Mouse (Mus musculus) hindbrain, embryonic 14.5 days (tissue): ENCODE results near the gene Trap1. TPM values are rescaled to one million over a fixed set of nuclear protein-coding genes. Genes with fewer than 3 reads are reported as not detected.
A peak's percentile ranks its signal among the peaks of the same experiment; 100 is the strongest.
"Not testable (repeated sequence)": the region's sequence is repeated elsewhere in the genome, so short reads cannot be mapped to it uniquely, and the experiment has no call there.

ENCODE experiments used
- ATAC-seq: fragments of 200-750 bp; cut with Nextera tagmentation; 2 replicates; pipeline ENCODE4 v1.8.0; 2017; ENCODE audit warnings: moderate number of reproducible peaks, mild to moderate bottlenecking, moderate TSS enrichment, moderate library complexity; ENCODE audit not compliant: low FRiP score
- DNase-seq: peaks from one replicate; pipeline ENCODE4 v3.0.0-alpha.2; 2015; ENCODE audit warnings: low spot score
- H3K27ac ChIP-seq: fragments of 300-500 bp; sonication (generic); 2 replicates; pipeline ENCODE4 v1.5.1; 2014; ENCODE audit warnings: mild to moderate bottlenecking, moderate library complexity
- H3K27me3 ChIP-seq: fragments of 300-500 bp; sonication (generic); 2 replicates; pipeline ENCODE4 v1.6.1; 2014; ENCODE audit warnings: mild to moderate bottlenecking, low read length, mixed read lengths; ENCODE audit not compliant: control insufficient read depth, insufficient read depth
- H3K36me3 ChIP-seq: fragments of 300-500 bp; sonication (generic); replicated peaks from 2 replicates; pipeline ENCODE4 v1.6.1; 2014; ENCODE audit not compliant: control insufficient read depth, insufficient read depth
- H3K4me1 ChIP-seq: fragments of 300-500 bp; sonication (generic); replicated peaks from 2 replicates; pipeline ENCODE4 v1.6.1; 2014; ENCODE audit warnings: antibody characterized with exemption, low read length, mixed read lengths; ENCODE audit not compliant: control insufficient read depth, insufficient read depth
- H3K4me2 ChIP-seq: fragments of 300-500 bp; sonication (generic); replicated peaks from 2 replicates; pipeline ENCODE4 v1.6.1; 2014; ENCODE audit warnings: mild to moderate bottlenecking, moderate library complexity
- H3K4me3 ChIP-seq: fragments of 300-500 bp; sonication (generic); replicated peaks from 2 replicates; pipeline ENCODE4 v1.5.1; 2014; ENCODE audit warnings: mild to moderate bottlenecking, low read length
- H3K9ac ChIP-seq: fragments of 300-500 bp; sonication (generic); 2 replicates; pipeline ENCODE4 v1.6.1; 2014
- H3K9me3 ChIP-seq: fragments of 300-500 bp; sonication (generic); 2 replicates; pipeline ENCODE4 v1.6.1; 2016; ENCODE audit warnings: low read length; ENCODE audit not compliant: control insufficient read depth
- WGBS: fragments of 180-500 bp; shearing (Covaris S2); extraction: QIAGEN DNeasy Blood & Tissue Kit; methylation state at CpG from one replicate; pipeline ENCODE4 v1.1.7; 2014; 5-methylcytosine and 5-hydroxymethylcytosine counted together
- polyA plus RNA-seq: library from polyadenylated mRNA; unstranded; fragments of >200 nt; fragmentation: Nextera tagmentation; extraction: Ambion mirVana; gene quantifications from 2 replicates; pipeline ENCODE4 v1.2.1, GENCODE M21; 2014

The Trap1 gene
- polyA plus RNA-seq, 1 experiment from 2014 or later = 47.9 TPM

GRCm38 (mm10) chr16:4080419-4080818 is 2.8 kb upstream of the Trap1 start:
- H3K4me1 ChIP-seq, H3K27ac ChIP-seq, H3K27me3 ChIP-seq, H3K9ac ChIP-seq, H3K4me3 ChIP-seq, H3K4me2 ChIP-seq, DNase-seq, H3K9me3 ChIP-seq, ATAC-seq: not testable (repeated sequence)
- H3K36me3 ChIP-seq = peaks cover 31% of the 10 kb centered on the region
- WGBS = 83% methylated on average over 3 of the region's 3 CpGs

GRCm38 (mm10) chr16:4079656-4080055 is 2.0 kb upstream of the Trap1 start:
- Histone ChIP-seq H3K27ac (no peak overlapping the region), H3K9ac (no peak overlapping the region), H3K4me3 (no peak overlapping the region), H3K4me1 (peaks cover 5% of the 10 kb centered on the region; the same call in 1 of the 2 replicates), H3K4me2 (no peak overlapping the region), H3K27me3 (no peaks in the 10 kb centered on the region), H3K9me3 (no peaks in the 10 kb centered on the region), H3K36me3 (peaks cover 23% of the 10 kb centered on the region)
- ATAC-seq (no peak), DNase-seq (no peak)
- 82% methylated on average over 1 of the region's 1 CpGs for WGBS

DNA sequence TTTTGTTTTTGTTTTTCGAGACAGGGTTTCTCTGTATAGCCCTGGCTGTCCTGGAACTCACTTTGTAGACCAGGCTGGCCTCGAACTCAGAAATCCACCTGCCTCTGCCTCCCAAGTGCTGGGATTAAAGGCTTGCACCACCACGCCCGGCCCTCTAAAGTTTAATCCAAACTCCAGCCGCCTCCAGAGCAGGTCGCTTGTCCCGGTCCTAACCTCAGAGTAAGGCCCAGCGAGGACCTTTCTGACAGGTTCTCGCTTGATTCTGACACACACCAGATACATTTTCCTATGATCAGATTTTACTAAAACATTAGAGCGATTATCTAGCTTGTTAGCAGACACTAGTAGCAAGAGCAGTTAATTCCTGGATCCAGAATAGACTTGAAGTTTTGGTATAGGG is 675 bp upstream of the Trap1 start:
- H3K9me3 ChIP-seq, H3K4me1 ChIP-seq, ATAC-seq, DNase-seq, H3K27me3 ChIP-seq: not testable (repeated sequence)
- 0 out of 2 replicates have a peak overlapping the region, but pooled peaks have one; percentile 84 for H3K9ac ChIP-seq
- H3K36me3 ChIP-seq = peaks cover 10% of the 10 kb centered on the region
- H3K27ac ChIP-seq = peak overlapping the region; percentile 90
- H3K4me3 ChIP-seq = peak overlapping the region; percentile 90
- WGBS = 68% methylated on average over 10 of the region's 10 CpGs
- H3K4me2 ChIP-seq = peak overlapping the region; percentile 78

- no peak for DNase-seq
- Histone ChIP-seq H3K4me2 (no peak overlapping the region), H3K27me3 (no peaks in the 10 kb centered on the region), H3K4me3 (no peak overlapping the region), H3K4me1 (peaks cover 5% of the 10 kb centered on the region; the same call in 1 of the 2 replicates), H3K27ac (no peak overlapping the region), H3K9ac (no peak overlapping the region), H3K9me3 (no peaks in the 10 kb centered on the region), H3K36me3 (no peaks in the 10 kb centered on the region; the same call in 1 of the 2 replicates)
- WGBS = 80% methylated on average over 3 of the region's 3 CpGs
- no peak for ATAC-seq
These were observed 2.8 kb downstream of the Trap1 start for GRCm38 (mm10) chr16:4074836-4075235.

GRCm38 (mm10) chr16:4074297-4074696 is 3.3 kb downstream of the Trap1 start:
- Histone ChIP-seq H3K36me3 (no peaks in the 10 kb centered on the region; the same call in 1 of the 2 replicates), H3K9me3 (no peaks in the 10 kb centered on the region), H3K27ac (no peak overlapping the region), H3K4me2 (no peak overlapping the region), H3K4me1 (peaks cover 5% of the 10 kb centered on the region; the same call in 1 of the 2 replicates), H3K9ac (no peak overlapping the region), H3K4me3 (no peak overlapping the region), H3K27me3 (no peaks in the 10 kb centered on the region)
- DNase-seq = no peak
- 77% methylated on average over 6 of the region's 6 CpGs for WGBS
- no peak for ATAC-seq

GRCm38 (mm10) chr16:4068588-4068987 is 9.0 kb downstream of the Trap1 start:
- H3K4me3 ChIP-seq = no peak overlapping the region
- no peak overlapping the region for H3K9ac ChIP-seq
- WGBS = 63% methylated on average over 8 of the region's 8 CpGs
- H3K27me3 ChIP-seq = no peaks in the 10 kb centered on the region
- peaks cover 49% of the 10 kb centered on the region for H3K36me3 ChIP-seq
- no peaks in the 10 kb centered on the region for H3K9me3 ChIP-seq
- DNase-seq (peak; percentile 36), ATAC-seq (peak; percentile 37; the same call in 1 of the 2 replicates)
- H3K4me1 ChIP-seq = no peaks in the 10 kb centered on the region
- no peak overlapping the region for H3K27ac ChIP-seq
- no peak overlapping the region for H3K4me2 ChIP-seq

DNA sequence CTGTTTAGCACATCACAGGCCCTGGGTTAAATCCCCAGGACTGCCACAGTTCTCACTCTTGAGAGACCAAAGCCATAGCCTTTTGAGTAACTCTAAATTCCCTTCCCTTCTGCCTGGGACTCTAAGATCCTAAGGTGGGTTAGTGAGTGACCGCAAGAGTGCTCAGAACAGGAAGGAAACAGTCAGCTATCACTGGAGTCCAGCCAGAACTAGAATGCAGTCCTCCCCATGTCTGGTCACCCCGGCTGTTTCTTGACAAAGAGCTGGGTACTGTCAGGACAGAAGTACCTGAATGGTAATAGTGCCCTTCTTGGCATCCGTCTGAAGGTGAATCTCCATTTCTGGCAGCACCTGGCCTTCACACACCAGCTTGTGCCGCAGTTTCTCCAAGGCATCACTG is 12.7 kb downstream of the Trap1 start:
- DNase-seq (no peak), ATAC-seq (no peak)
- 95% methylated on average over 4 of the region's 4 CpGs for WGBS
- no peak overlapping the region for H3K4me2 ChIP-seq
- no peak overlapping the region for H3K27ac ChIP-seq
- H3K9me3 ChIP-seq = no peaks in the 10 kb centered on the region
- no peaks in the 10 kb centered on the region for H3K27me3 ChIP-seq
- H3K36me3 ChIP-seq = peaks cover 83% of the 10 kb centered on the region
- H3K4me3 ChIP-seq = no peak overlapping the region
- no peaks in the 10 kb centered on the region for H3K4me1 ChIP-seq
- no peak overlapping the region for H3K9ac ChIP-seq

DNA sequence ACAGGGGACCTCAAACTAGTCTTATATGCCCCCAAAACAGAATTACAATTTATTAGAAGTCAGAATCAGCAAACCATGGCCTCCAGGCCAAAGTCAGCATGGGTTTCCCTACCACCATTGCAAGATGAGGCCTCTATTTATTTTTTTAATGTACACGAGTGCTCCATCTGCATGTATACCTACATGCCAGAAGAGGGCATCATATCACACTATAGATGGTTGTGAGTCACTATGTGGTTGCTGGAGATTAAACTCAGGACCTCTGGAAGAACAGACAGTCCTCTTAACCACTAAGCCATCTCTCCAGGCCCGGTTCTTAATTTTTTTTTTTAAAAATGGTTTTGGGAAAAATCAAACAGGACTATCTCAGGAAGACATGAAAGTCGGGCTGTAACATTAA is 23.8 kb downstream of the Trap1 start:
- H3K4me2 ChIP-seq = no peak overlapping the region
- no peak for DNase-seq
- no peaks in the 10 kb centered on the region for H3K9me3 ChIP-seq
- H3K4me3 ChIP-seq = no peak overlapping the region
- H3K27ac ChIP-seq = no peak overlapping the region
- 93% methylated on average over 3 of the region's 3 CpGs for WGBS
- no peak overlapping the region for H3K9ac ChIP-seq
- no peaks in the 10 kb centered on the region for H3K4me1 ChIP-seq
- no peaks in the 10 kb centered on the region for H3K27me3 ChIP-seq
- H3K36me3 ChIP-seq = peaks cover 89% of the 10 kb centered on the region
- no peak for ATAC-seq

GRCm38 (mm10) chr16:4052601-4053000 is 25.0 kb downstream of the Trap1 start:
- no peak overlapping the region for H3K27ac ChIP-seq
- H3K36me3 ChIP-seq = peaks cover 88% of the 10 kb centered on the region
- ATAC-seq (no peak), DNase-seq (no peak)
- no peak overlapping the region for H3K4me2 ChIP-seq
- H3K9ac ChIP-seq = no peak overlapping the region
- H3K4me1 ChIP-seq = no peaks in the 10 kb centered on the region
- H3K9me3 ChIP-seq = no peaks in the 10 kb centered on the region
- WGBS = 95% methylated on average over 4 of the region's 4 CpGs
- no peak overlapping the region for H3K4me3 ChIP-seq
- H3K27me3 ChIP-seq = no peaks in the 10 kb centered on the region

GRCm38 (mm10) chr16:4045524-4045923 is 32.1 kb downstream of the Trap1 start:
- Histone ChIP-seq H3K4me1 (no peaks in the 10 kb centered on the region), H3K9ac (no peak overlapping the region), H3K9me3 (no peaks in the 10 kb centered on the region), H3K4me3 (no peak overlapping the region), H3K36me3 (peaks cover 92% of the 10 kb centered on the region), H3K27me3 (no peaks in the 10 kb centered on the region), H3K27ac (no peak overlapping the region), H3K4me2 (no peak overlapping the region)
- ATAC-seq = no peak
- no peak for DNase-seq
- WGBS = 86% methylated on average over 4 of the region's 4 CpGs
